Mouse (Mus musculus) liver, adult 2 months (tissue): ENCODE data around the gene Olfr315. TPM values are rescaled to one million over a fixed set of nuclear protein-coding genes. Genes with fewer than 3 reads are reported as not detected.
A peak's percentile ranks its signal among the peaks of the same experiment; 100 is the strongest.
"Not testable (repeated sequence)": the region's sequence is repeated elsewhere in the genome, so short reads cannot be mapped to it uniquely, and the experiment has no call there.

Source experiments
- DNase-seq: peaks from one replicate; pipeline ENCODE4 v3.0.0-alpha.2; 2011; ENCODE audit warnings: low read depth, low spot score; ENCODE audit errors: extremely low read depth
- H3K27ac ChIP-seq: fragments of 200-500 bp; replicated peaks from 2 replicates; pipeline ENCODE4 v1.5.1; 2012; ENCODE audit warnings: low read depth, mild to moderate bottlenecking, control low read depth, inconsistent platforms, low read length; ENCODE audit not compliant: insufficient read depth
- H3K27me3 ChIP-seq: fragments of 200-500 bp; 2 replicates; pipeline ENCODE4 v1.6.1; 2012; ENCODE audit warnings: mild to moderate bottlenecking, moderate library complexity, low read length, inconsistent platforms; ENCODE audit not compliant: control insufficient read depth, insufficient read depth
- H3K36me3 ChIP-seq: fragments of 200-500 bp; 2 replicates; pipeline ENCODE4 v1.6.1; 2012; ENCODE audit warnings: low read length, inconsistent platforms; ENCODE audit not compliant: control insufficient read depth, insufficient read depth
- H3K4me1 ChIP-seq: fragments of 200-500 bp; 2 replicates; pipeline ENCODE4 v1.6.1; 2011; ENCODE audit warnings: low read length; ENCODE audit not compliant: control insufficient read depth, insufficient read depth
- H3K4me3 ChIP-seq: fragments of 200-500 bp; 2 replicates; pipeline ENCODE4 v1.5.1; 2011; ENCODE audit warnings: low read depth, mild to moderate bottlenecking, control low read depth, low read length, moderate library complexity; ENCODE audit not compliant: insufficient read depth
- H3K79me2 ChIP-seq: fragments of 200-500 bp; 2 replicates; pipeline ENCODE4 v1.6.1; 2012; ENCODE audit warnings: inconsistent platforms, mild to moderate bottlenecking, low read length, moderate library complexity; ENCODE audit not compliant: control insufficient read depth, insufficient read depth
- H3K9ac ChIP-seq: fragments of 200-500 bp; 2 replicates; pipeline ENCODE4 v1.6.1; 2012; ENCODE audit warnings: low read depth, mild to moderate bottlenecking, control low read depth, inconsistent platforms, low read length
- CTCF ChIP-seq: fragments of 200-500 bp; IDR thresholded peaks from 2 replicates; pipeline ENCODE4 v1.5.1; 2011; ENCODE audit warnings: low read depth, low read length, control low read depth
- POLR2A ChIP-seq: fragments of 200-500 bp; IDR thresholded peaks from 2 replicates; pipeline ENCODE4 v1.6.1; 2011; ENCODE audit warnings: low read length, control low read depth; ENCODE audit not compliant: insufficient read depth; ENCODE audit errors: extremely low read depth
- WGBS: fragments of 180-500 bp; shearing (Covaris S2); methylation state at CpG from one replicate; pipeline ENCODE4 v1.1.7; 2018; 5-methylcytosine and 5-hydroxymethylcytosine counted together
- polyA plus RNA-seq: library from polyadenylated mRNA; depleted of rRNA; stranded (reverse); fragments of >200 nt; gene quantifications from 2 replicates; pipeline ENCODE4 v1.2.3, GENCODE M21; 2012; rRNA removed
- total RNA-seq: library from RNA; depleted of rRNA; stranded (reverse); fragments of >200 nt; gene quantifications from 2 replicates; pipeline ENCODE4 v1.2.3, GENCODE M21; 2014; rRNA removed

The Olfr315 gene
- total RNA-seq (not detected in 2 replicates), polyA plus RNA-seq (not detected in 2 replicates)

- no peak within 1 kb of the TSS for H3K27ac ChIP-seq
- TF ChIP-seq POLR2A (no peak), CTCF (no peak)
- H3K9ac ChIP-seq: no peak within 1 kb of the TSS
- no peak for DNase-seq
- H3K79me2 ChIP-seq: no peaks in the 10 kb centered on the region
- no peak within 1 kb of the TSS for H3K4me3 ChIP-seq
- no peaks in the 10 kb centered on the region for H3K4me1 ChIP-seq
- H3K27me3 ChIP-seq: peaks cover 3% of the 10 kb centered on the region; the same call in 1 of the 2 replicates
- no peaks in the 10 kb centered on the region for H3K36me3 ChIP-seq
Measured at GRCm38 (mm10) chr11:58772888-58773287, at the start of gene Olfr315. TSS of gene Olfr315 (plus strand) at chr11:58773188.

GRCm38 (mm10) chr11:58723914-58724313 is 49.1 kb upstream of the Olfr315 start, which contains the start of gene Olfr318:
TSS of gene Olfr318 (minus strand) at chr11:58724014.
- TF ChIP-seq POLR2A (no peak), CTCF (no peak)
- no peak within 1 kb of the TSS for H3K9ac ChIP-seq
- no peaks in the 10 kb centered on the region for H3K79me2 ChIP-seq
- H3K4me3 ChIP-seq: no peak within 1 kb of the TSS
- no peak for DNase-seq
- H3K27ac ChIP-seq: no peak within 1 kb of the TSS
- no peaks in the 10 kb centered on the region for H3K27me3 ChIP-seq
- H3K4me1 ChIP-seq: no peaks in the 10 kb centered on the region; the same call in 1 of the 2 replicates
- H3K36me3 ChIP-seq: no peaks in the 10 kb centered on the region

GRCm38 (mm10) chr11:58727896-58728650 is 44.9 kb upstream of the Olfr315 start:
- not testable (repeated sequence) for H3K36me3 ChIP-seq, H3K4me3 ChIP-seq, H3K79me2 ChIP-seq, H3K4me1 ChIP-seq, H3K27me3 ChIP-seq, H3K27ac ChIP-seq, H3K9ac ChIP-seq
- 59% methylated on average over 6 of the region's 6 CpGs for WGBS
- peak; percentile 31 for DNase-seq

GRCm38 (mm10) chr11:58733372-58733771 is 39.6 kb upstream of the Olfr315 start:
- no peaks in the 10 kb centered on the region for H3K27me3 ChIP-seq
- H3K79me2 ChIP-seq: no peaks in the 10 kb centered on the region
- no peak overlapping the region for H3K4me3 ChIP-seq
- TF ChIP-seq CTCF (no peak), POLR2A (no peak)
- no peak for DNase-seq
- no peaks in the 10 kb centered on the region for H3K4me1 ChIP-seq
- H3K9ac ChIP-seq: no peak overlapping the region
- no peak overlapping the region for H3K27ac ChIP-seq
- 68% methylated on average over 3 of the region's 3 CpGs for WGBS
- H3K36me3 ChIP-seq: no peaks in the 10 kb centered on the region

- H3K79me2 ChIP-seq: no peaks in the 10 kb centered on the region
- DNase-seq: no peak
- H3K27ac ChIP-seq: no peak within 1 kb of the TSS
- no peak within 1 kb of the TSS for H3K4me3 ChIP-seq
- TF ChIP-seq CTCF (no peak), POLR2A (no peak)
- H3K36me3 ChIP-seq: no peaks in the 10 kb centered on the region
- no peaks in the 10 kb centered on the region for H3K27me3 ChIP-seq
- WGBS: 62% methylated on average over 4 of the region's 4 CpGs
- H3K9ac ChIP-seq: no peak within 1 kb of the TSS
- no peaks in the 10 kb centered on the region for H3K4me1 ChIP-seq
Measured at GRCm38 (mm10) chr11:58738792-58739262, 34.2 kb upstream of the Olfr315 start, which contains the start of gene Olfr317. TSS of gene Olfr317 (minus strand) at chr11:58739212.

GRCm38 (mm10) chr11:58751096-58751495 is 21.9 kb upstream of the Olfr315 start:
- not testable (repeated sequence) for H3K4me1 ChIP-seq, H3K27me3 ChIP-seq, H3K9ac ChIP-seq, H3K4me3 ChIP-seq, H3K27ac ChIP-seq, H3K79me2 ChIP-seq, DNase-seq, H3K36me3 ChIP-seq
- WGBS: 78% methylated on average over 18 of the region's 18 CpGs
